Comparison of ENCODE assay signal across 8 mouse cellular contexts in genomic region chr3:27316559-27317287, GRCm38 (mm10). TPM values are rescaled to one million over a fixed set of nuclear protein-coding genes. Genes with fewer than 3 reads are reported as not detected.
A peak's percentile ranks its signal among the peaks of the same experiment; 100 is the strongest.
DNase-seq lines count a peak whose midpoint lies in the region; ATAC-seq and TF ChIP-seq lines count a peak whose summit lies in the region.
"Had no signal": no experiment of that assay in that cellular context is flagged by ENCODE, and none has a peak within 500 bp of the region (broad histone marks: within the 10 kb centered on the region; RNA-seq: fewer than 3 reads in every experiment).

Gene Tnfsf10 (plus strand): TSS chr3:27317028.

- no peaks in the 10 kb centered on the region for H3K4me1 ChIP-seq in cortical plate, adult 2 months (ENCODE audit: control insufficient read depth, insufficient read depth, low read length)
- peaks cover 3% of the 10 kb centered on the region; the same call in 1 of the 2 replicates for H3K4me1 ChIP-seq in intestine, postnatal 0 days (replicated peaks; ENCODE audit: control insufficient read depth, insufficient read depth, low read length)
- peaks cover 3% of the 10 kb centered on the region; the same call in 1 of the 2 replicates for H3K4me1 ChIP-seq in stomach, embryonic 15.5 days
- H3K4me1 ChIP-seq: hindbrain, embryonic 15.5 days had no signal

- 35% methylated on average over 9 of the region's 9 CpGs for WGBS in intestine, postnatal 0 days
- 56% methylated on average over 9 of the region's 9 CpGs for WGBS in stomach, embryonic 15.5 days

- peak within 1 kb of the TSS; percentile 70 for H3K4me2 ChIP-seq in intestine, postnatal 0 days (replicated peaks; ENCODE audit: low read depth)
- peak within 1 kb of the TSS; percentile 46 for H3K4me2 ChIP-seq in stomach, embryonic 15.5 days
- H3K4me2 ChIP-seq: hindbrain, embryonic 15.5 days had no signal

- POLR2A ChIA-PET in Patski (lab: Charles Lee): interaction anchor here (0.7 kb wide), 1 partner anchor 9 kb away, joined by 4 read pairs; no protein-coding TSS in a partner anchor

- DNase-seq in Patski (ENCODE audit: low read depth, low spot score): no peak
- DNase-seq in lung, postnatal 10 days: peak; percentile 58
- no peak for DNase-seq in layer of hippocampus, postnatal 10 days (ENCODE audit: low spot score in 2 of 2)
- no peak for DNase-seq in right cerebral cortex, postnatal 14 days

- peak within 1 kb of the TSS; percentile 1 for H3K9ac ChIP-seq in intestine, postnatal 0 days (ENCODE audit: low read depth, low read length)
- H3K9ac ChIP-seq in stomach, embryonic 15.5 days: no peak within 1 kb of the TSS
- H3K9ac ChIP-seq: hindbrain, embryonic 15.5 days had no signal

- no peaks in the 10 kb centered on the region for H3K27me3 ChIP-seq in Patski
- no peaks in the 10 kb centered on the region for H3K27me3 ChIP-seq in intestine, postnatal 0 days (replicated peaks; ENCODE audit: control insufficient read depth, insufficient read depth, low read length)
- no peaks in the 10 kb centered on the region for H3K27me3 ChIP-seq in stomach, embryonic 15.5 days (replicated peaks)
- H3K27me3 ChIP-seq: hindbrain, embryonic 15.5 days had no signal

- no peaks in the 10 kb centered on the region for H3K9me3 ChIP-seq in intestine, postnatal 0 days (ENCODE audit: control insufficient read depth)
- H3K9me3 ChIP-seq in stomach, embryonic 15.5 days: no peaks in the 10 kb centered on the region
- H3K9me3 ChIP-seq: hindbrain, embryonic 15.5 days had no signal

- in situ Hi-C loops in Patski (cut with MboI; ENCODE audit: low pct_unique_long_range_greater_than_20kb): no loop called here

- H3K27ac ChIP-seq in cortical plate, adult 2 months (ENCODE audit: insufficient read depth, low read length): no peak within 1 kb of the TSS
- H3K27ac ChIP-seq in intestine, postnatal 0 days (ENCODE audit: low read depth, low read length): peak within 1 kb of the TSS; percentile 61
- H3K27ac ChIP-seq in stomach, embryonic 15.5 days: no peak within 1 kb of the TSS; the same call in 1 of the 2 replicates
- H3K27ac ChIP-seq: hindbrain, embryonic 15.5 days had no signal

- TF ChIP-seq CTCF in Patski (IDR thresholded peaks at IDR 0.05): no peak
- no peak for TF ChIP-seq CTCF in cortical plate, adult 2 months (IDR thresholded peaks at IDR 0.05; ENCODE audit: extremely low read depth, insufficient read depth, low read length)
- no peak for TF ChIP-seq CTCF in intestine, postnatal 0 days (IDR thresholded peaks at IDR 0.05; ENCODE audit: low read depth)

- H3K36me3 ChIP-seq in intestine, postnatal 0 days (ENCODE audit: control insufficient read depth, insufficient read depth): no peaks in the 10 kb centered on the region
- H3K36me3 ChIP-seq in stomach, embryonic 15.5 days: no peaks in the 10 kb centered on the region
- H3K36me3 ChIP-seq: hindbrain, embryonic 15.5 days had no signal

- peak within 1 kb of the TSS; percentile 30 for H3K4me3 ChIP-seq in cortical plate, adult 2 months (ENCODE audit: insufficient read depth, low read length)
- peak within 1 kb of the TSS; percentile 49 for H3K4me3 ChIP-seq in intestine, postnatal 0 days (ENCODE audit: low read depth, low read length)
- peak within 1 kb of the TSS; percentile 21 for H3K4me3 ChIP-seq in stomach, embryonic 15.5 days (replicated peaks)
- H3K4me3 ChIP-seq: hindbrain, embryonic 15.5 days had no signal

- no peak for TF ChIP-seq POLR2A in cortical plate, adult 2 months (IDR thresholded peaks at IDR 0.05; ENCODE audit: extremely low read depth, insufficient read depth, low read length)

- peak; percentile 69 for ATAC-seq in Patski
- ATAC-seq in intestine, postnatal 0 days: peak; percentile 59
- no peak for ATAC-seq in stomach, embryonic 15.5 days (ENCODE audit: insufficient read depth, low FRiP score, low read depth)

- CTCF ChIA-PET in Patski (lab: Charles Lee): interaction anchor here (0.9 to 2.2 kb wide), 6 partner anchors 14 to 44 kb away, joined by 3 to 7 read pairs (median 5); no protein-coding TSS in a partner anchor

RNA-seq across cellular contexts. Expression of gene Tnfsf10, which starts in this region (rescaled TPM):
- polyA plus RNA-seq in Patski (2021): 1.5 TPM
- polyA plus RNA-seq in cortical plate, adult 2 months (2012; rRNA removed): 2.1 and 2.4 TPM in 2 replicates
- polyA plus RNA-seq in intestine, postnatal 0 days (2015; fragmentation: Nextera tagmentation; extraction: Ambion mirVana): 3.1 TPM in 2 replicates
- polyA plus RNA-seq in stomach, embryonic 15.5 days (2015; fragmentation: Nextera tagmentation; extraction: Ambion mirVana): 0.54 and 0.61 TPM in 2 replicates
- 1 to 10 TPM; 1.2 to 1.9 TPM for total RNA-seq in layer of hippocampus, postnatal 10 days (2021)
